Mouse (Mus musculus) ES-E14 (cell line): Measurements from ENCODE around the gene Erbb4. TPM values are rescaled to one million over a fixed set of nuclear protein-coding genes. Genes with fewer than 3 reads are reported as not detected.

ENCODE experiments used
- DNase-seq: peaks from one replicate; pipeline ENCODE4 v3.0.0-alpha.2; 2013; ENCODE audit warnings: low read depth, low spot score
- H3K27ac ChIP-seq: 2 replicates; pipeline ENCODE4 v1.5.1; 2012; ENCODE audit warnings: low read depth, mild to moderate bottlenecking, low read length, moderate library complexity, mixed read lengths; ENCODE audit not compliant: poor library complexity, insufficient read depth, severe bottlenecking
- H3K36me3 ChIP-seq: 2 replicates; pipeline ENCODE4 v1.6.1; 2012; ENCODE audit warnings: mild to moderate bottlenecking, low read length, moderate library complexity, mixed read lengths; ENCODE audit not compliant: control insufficient read depth, poor library complexity, insufficient read depth, severe bottlenecking
- H3K4me1 ChIP-seq, 2 experiments: fragments of 150-350 bp in 1 of 2; sonication (generic) in 1 of 2; 2 replicates each; pipeline ENCODE4 v1.6.1; 2012; ENCODE audit warnings: low read length in 2 of 2, mild to moderate bottlenecking in 1 of 2, mixed read lengths in 1 of 2; ENCODE audit not compliant: control insufficient read depth in 2 of 2, insufficient read depth in 2 of 2, poor library complexity in 1 of 2
- H3K4me3 ChIP-seq, 2 experiments: fragments of 150-350 bp in 1 of 2; sonication (generic) in 1 of 2; 2 replicates each; pipeline ENCODE4 v1.5.1; 2012; ENCODE audit warnings: low read length in 2 of 2, low read depth in 1 of 2, mild to moderate bottlenecking in 1 of 2, mixed read lengths in 1 of 2; ENCODE audit not compliant: insufficient read depth in 1 of 2, poor library complexity in 1 of 2, severe bottlenecking in 1 of 2
- H3K9ac ChIP-seq: 2 replicates; pipeline ENCODE4 v1.6.1; 2012; ENCODE audit warnings: low read depth, mild to moderate bottlenecking, low read length, mixed read lengths; ENCODE audit not compliant: poor library complexity, insufficient read depth, severe bottlenecking
- H3K9me3 ChIP-seq: fragments of 150-350 bp; sonication (generic); 2 replicates; pipeline ENCODE4 v1.6.1; 2012; ENCODE audit warnings: low read depth, mild to moderate bottlenecking, low read length; ENCODE audit not compliant: control insufficient read depth, insufficient read depth
- CHD2 ChIP-seq: IDR thresholded peaks from 2 replicates; pipeline ENCODE4 v1.6.1; 2014; ENCODE audit warnings: mild to moderate bottlenecking, low read depth, low read length, inconsistent platforms
- HCFC1 ChIP-seq: IDR thresholded peaks from 2 replicates; pipeline ENCODE4 v1.6.1; 2012; ENCODE audit warnings: low read length, inconsistent platforms, borderline replicate concordance; ENCODE audit not compliant: insufficient read depth
- MAFK ChIP-seq: IDR thresholded peaks from 2 replicates; pipeline ENCODE4 v1.6.1; 2014; ENCODE audit warnings: mild to moderate bottlenecking, low read depth, low read length, inconsistent platforms; ENCODE audit not compliant: insufficient read depth
- ZC3H11A ChIP-seq: IDR thresholded peaks from 2 replicates; pipeline ENCODE4 v1.6.1; 2012; ENCODE audit warnings: low read depth, mild to moderate bottlenecking, inconsistent platforms, low read length, borderline replicate concordance
- ZNF384 ChIP-seq: IDR thresholded peaks from 2 replicates; pipeline ENCODE4 v1.6.1; 2012; ENCODE audit warnings: low read depth, low read length, inconsistent platforms
- in situ Hi-C, 2 experiments: fragments of 600-800 bp; cut with MboI; formaldehyde crosslinking; loops; one replicate each; pipeline ENCODE4 v1.15.1; 2025; ENCODE audit warnings: low sequenced_read_pairs in 2 of 2, inconsistent platforms in 1 of 2; ENCODE audit not compliant: unreplicated experiment in 2 of 2
- total RNA-seq: library from RNA; depleted of rRNA; stranded (reverse); fragments of 300-350 nt; gene quantifications from 2 replicates; pipeline ENCODE4 v1.2.3, GENCODE M21; 2012

Erbb4 gene
- total RNA-seq, 1 experiment: not detected

DNA sequence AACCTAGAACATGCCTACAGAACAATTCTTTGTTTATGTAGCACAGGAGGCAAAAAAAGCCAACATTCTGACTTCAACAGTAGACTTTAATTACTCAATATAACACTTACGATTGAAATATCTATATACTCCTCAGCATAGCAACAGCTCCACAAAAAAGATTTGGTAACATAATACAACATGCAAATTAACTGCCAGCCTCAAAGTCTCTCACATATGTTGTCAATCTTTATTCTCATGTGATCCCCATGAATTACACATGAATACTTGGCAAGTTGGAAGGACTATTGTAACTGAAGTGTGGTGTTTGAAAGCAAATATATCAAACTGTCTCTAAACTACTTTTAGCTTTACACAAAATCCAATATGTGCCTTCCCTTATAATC lies 234.2 kb downstream of the Erbb4 start:
- H3K36me3 ChIP-seq: no peaks in the 10 kb centered on the region
- no peaks in the 10 kb centered on the region for H3K4me1 ChIP-seq
- no peak overlapping the region for H3K27ac ChIP-seq
- H3K4me3 ChIP-seq: no peak overlapping the region
- TF ChIP-seq CHD2 (no peak), HCFC1 (no peak), MAFK (no peak), ZNF384 (no peak), ZC3H11A (no peak)
- no peaks in the 10 kb centered on the region for H3K9me3 ChIP-seq
- no peak for DNase-seq
- no peak overlapping the region for H3K9ac ChIP-seq
- in situ Hi-C loops: no loop called here

DNA sequence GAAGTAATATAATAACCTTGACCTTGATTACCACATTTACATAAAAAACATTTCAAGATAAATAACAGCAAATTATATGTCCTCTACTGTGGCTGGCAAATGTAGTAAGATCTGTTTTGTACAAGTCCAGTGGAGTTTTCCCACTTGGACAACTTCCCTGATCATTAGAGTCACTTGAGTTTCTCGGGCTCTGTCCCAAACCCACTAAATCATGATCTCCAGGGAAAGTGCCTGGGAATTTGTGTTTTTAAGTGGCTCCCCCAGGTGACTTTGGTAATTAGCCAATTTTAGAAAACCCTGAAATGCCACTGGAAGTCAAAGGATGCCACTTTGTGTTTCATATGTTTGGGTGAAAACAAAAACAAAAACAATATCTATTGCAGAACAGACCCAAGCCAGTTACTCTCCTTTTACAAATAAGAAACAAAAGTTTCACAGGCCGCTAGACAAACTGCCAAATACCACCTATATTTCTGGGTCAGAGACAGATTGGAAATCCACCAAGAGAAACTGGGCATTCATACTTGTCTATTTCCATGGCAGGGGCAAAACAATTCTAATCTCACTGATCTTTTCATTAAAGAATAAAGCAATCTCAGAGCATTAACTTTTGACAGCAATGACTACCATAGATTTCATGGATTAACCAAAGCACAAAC lies 234.8 kb downstream of the Erbb4 start:
- Histone ChIP-seq H3K27ac (no peak overlapping the region), H3K36me3 (no peaks in the 10 kb centered on the region), H3K9me3 (no peaks in the 10 kb centered on the region), H3K4me3 (no peak overlapping the region), H3K9ac (no peak overlapping the region), H3K4me1 (no peaks in the 10 kb centered on the region)
- DNase-seq: no peak
- TF ChIP-seq MAFK: no peak
- TF ChIP-seq CHD2: no peak
- no peak for TF ChIP-seq ZNF384
- in situ Hi-C loops: no loop called here

DNA sequence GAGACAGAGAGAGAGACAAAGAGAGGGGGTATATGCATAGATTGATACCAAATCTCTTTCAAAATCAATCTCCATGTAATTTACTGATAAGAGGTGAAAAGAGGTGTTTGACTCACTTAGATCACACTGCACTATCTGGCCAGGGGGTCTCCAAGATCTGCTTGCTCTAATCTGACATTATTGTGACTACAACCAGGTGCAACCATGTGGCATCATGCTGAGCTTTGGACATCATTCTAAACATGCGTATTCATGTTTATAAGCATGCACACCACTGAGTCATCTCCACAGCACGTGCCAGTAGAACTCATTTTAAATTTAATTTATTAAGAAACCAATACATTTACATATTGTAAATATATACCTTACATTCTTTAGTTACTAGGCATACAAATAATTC lies 247.5 kb downstream of the Erbb4 start:
- Histone ChIP-seq H3K27ac (no peak overlapping the region), H3K9me3 (no peaks in the 10 kb centered on the region), H3K4me1 (no peaks in the 10 kb centered on the region), H3K4me3 (no peak overlapping the region), H3K36me3 (no peaks in the 10 kb centered on the region), H3K9ac (no peak overlapping the region)
- no peak for DNase-seq
- TF ChIP-seq HCFC1 (no peak), MAFK (no peak), ZC3H11A (no peak), ZNF384 (no peak), CHD2 (no peak)
- in situ Hi-C loops: no loop called here

DNA sequence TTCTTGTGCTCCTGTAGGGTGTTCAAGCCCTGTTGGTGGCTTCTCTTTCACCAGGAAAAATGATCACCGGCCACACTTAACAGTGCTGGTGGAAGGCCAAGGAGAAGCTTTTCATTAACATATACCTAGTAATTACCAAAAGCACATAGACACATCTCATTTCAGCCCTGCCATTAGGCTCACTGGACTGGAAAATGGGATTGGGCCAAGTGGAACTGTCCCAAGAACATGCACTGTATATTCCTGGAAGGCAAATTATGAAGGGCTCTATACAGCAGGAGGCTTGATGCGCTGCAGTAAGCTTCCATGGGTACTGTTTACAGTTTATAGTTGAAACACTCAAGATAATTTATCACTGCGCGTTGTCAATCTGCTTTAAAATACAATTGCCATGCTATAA lies 248.4 kb downstream of the Erbb4 start:
- no peak for DNase-seq
- no peaks in the 10 kb centered on the region for H3K36me3 ChIP-seq
- no peaks in the 10 kb centered on the region for H3K9me3 ChIP-seq
- no peak overlapping the region for H3K4me3 ChIP-seq
- H3K9ac ChIP-seq: no peak overlapping the region
- TF ChIP-seq MAFK: no peak
- TF ChIP-seq ZNF384: no peak
- no peak for TF ChIP-seq HCFC1
- TF ChIP-seq ZC3H11A: no peak
- no peak for TF ChIP-seq CHD2
- H3K27ac ChIP-seq: no peak overlapping the region
- in situ Hi-C loops: no loop called here
- H3K4me1 ChIP-seq: no peaks in the 10 kb centered on the region

DNA sequence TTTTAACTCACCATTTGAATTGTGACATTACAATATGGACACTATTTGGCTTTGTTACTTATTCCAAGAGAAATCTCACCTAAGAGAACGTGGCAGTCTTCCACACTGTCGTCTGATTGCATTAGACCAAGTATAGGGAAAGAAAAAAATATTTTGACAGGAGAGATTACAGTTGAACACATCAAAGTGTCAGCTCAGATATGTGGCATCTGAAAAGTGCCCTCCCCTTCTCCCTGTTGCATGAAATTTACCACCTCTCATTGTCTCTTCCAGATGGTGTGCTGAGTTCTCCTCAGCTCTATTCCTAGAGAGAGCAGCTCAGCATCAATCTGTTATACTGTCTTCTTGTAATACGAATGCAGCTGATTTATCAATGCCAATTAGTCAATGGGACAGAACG lies 268.5 kb downstream of the Erbb4 start:
- TF ChIP-seq HCFC1 (no peak), MAFK (no peak), ZC3H11A (no peak), ZNF384 (no peak), CHD2 (no peak)
- Histone ChIP-seq H3K36me3 (no peaks in the 10 kb centered on the region), H3K9ac (no peak overlapping the region), H3K4me1 (no peaks in the 10 kb centered on the region), H3K9me3 (no peaks in the 10 kb centered on the region), H3K27ac (no peak overlapping the region), H3K4me3 (no peak overlapping the region)
- in situ Hi-C loops: no loop called here
- DNase-seq: no peak
